Mouse (Mus musculus): ENCODE data around the gene Ncor1. TPM values are rescaled to one million over a fixed set of nuclear protein-coding genes. Genes with fewer than 3 reads are reported as not detected.
"Not testable (repeated sequence)": the region's sequence is repeated elsewhere in the genome, so short reads cannot be mapped to it uniquely, and the experiment has no call there.

The Ncor1 gene
- polyA plus RNA-seq, 1 experiment from 2014 or later = 82.2 TPM

DNA sequence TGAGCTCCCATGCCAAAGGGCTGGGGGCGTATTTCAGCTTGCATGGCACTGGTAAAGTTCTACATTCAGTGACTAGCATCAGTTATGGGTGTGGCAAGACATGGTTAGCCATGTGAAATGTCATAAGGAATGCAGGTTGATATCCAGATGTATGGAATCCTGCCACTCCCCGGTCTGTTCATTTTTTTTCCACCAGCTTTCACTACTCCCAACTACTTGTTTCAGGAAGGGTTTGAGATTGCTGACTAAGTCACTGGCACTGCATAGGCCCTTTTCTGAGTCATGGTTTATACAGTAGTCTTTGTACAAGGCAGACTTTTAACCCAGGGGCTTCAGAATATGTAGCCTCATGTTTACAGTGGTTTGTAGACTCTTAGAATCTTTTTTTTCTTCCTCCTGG is 149.0 kb downstream of the Ncor1 start:
- Histone ChIP-seq H3K9ac (ENCODE audit: low read length) (no peak overlapping the region), H3K4me2 (replicated peaks; ENCODE audit: low read depth) (no peak overlapping the region), H3K36me3 (ENCODE audit: control insufficient read depth, insufficient read depth, low read length) (peaks cover 7% of the 10 kb centered on the region; the same call in 1 of the 2 replicates), H3K4me3 (ENCODE audit: low read depth, low read length) (no peak overlapping the region), H3K27ac (replicated peaks) (no peak overlapping the region), H3K9me3 (ENCODE audit: control insufficient read depth, low read length) (no peaks in the 10 kb centered on the region), H3K27me3 (ENCODE audit: control insufficient read depth, insufficient read depth, low read length) (no peaks in the 10 kb centered on the region), H3K4me1 (replicated peaks; ENCODE audit: control insufficient read depth, insufficient read depth) (no peaks in the 10 kb centered on the region)
- ATAC-seq (ENCODE audit: low FRiP score, low TSS enrichment) (peak; percentile 42; the same call in 1 of the 2 replicates), DNase-seq (ENCODE audit: low spot score) (no peak)
- 83% methylated on average over 2 of the region's 2 CpGs for WGBS
- no peak for TF ChIP-seq CTCF (IDR thresholded peaks at IDR 0.05; ENCODE audit: low read depth)
- TF ChIP-seq EP300 (optimal IDR thresholded peaks at IDR 0.05) = no peak

DNA sequence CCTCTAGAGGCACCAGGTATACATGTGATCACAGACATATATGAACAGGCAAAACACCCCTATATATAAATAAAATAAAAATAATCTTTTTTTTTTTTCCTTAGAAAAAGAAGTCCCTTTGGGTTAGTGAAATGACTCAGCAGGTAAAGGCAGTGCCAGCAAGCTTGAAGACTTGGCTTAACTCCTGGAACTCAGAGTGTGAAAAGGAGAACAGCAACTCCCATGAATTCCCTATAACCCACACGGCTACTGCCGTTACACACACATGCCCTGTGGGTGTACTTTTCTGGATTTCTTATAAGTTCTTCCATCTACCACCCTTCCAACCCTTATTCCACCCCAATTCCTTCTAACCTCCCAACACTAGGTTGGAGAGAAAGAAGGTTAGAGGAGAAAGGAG is 152.5 kb downstream of the Ncor1 start:
- TF ChIP-seq CTCF (IDR thresholded peaks at IDR 0.05; ENCODE audit: low read depth) = no peak
- no peak for TF ChIP-seq EP300 (optimal IDR thresholded peaks at IDR 0.05)
- H3K27ac ChIP-seq (replicated peaks) = no peak overlapping the region
- H3K27me3 ChIP-seq (ENCODE audit: control insufficient read depth, insufficient read depth, low read length) = no peaks in the 10 kb centered on the region
- H3K9me3 ChIP-seq (ENCODE audit: control insufficient read depth, low read length) = no peaks in the 10 kb centered on the region
- H3K4me1 ChIP-seq (replicated peaks; ENCODE audit: control insufficient read depth, insufficient read depth) = no peaks in the 10 kb centered on the region
- H3K36me3 ChIP-seq (ENCODE audit: control insufficient read depth, insufficient read depth, low read length) = 0 out of 2 replicates have a peak, but pooled peaks cover 3% of the 10 kb centered on the region
- ATAC-seq (ENCODE audit: low FRiP score, low TSS enrichment) (no peak), DNase-seq (ENCODE audit: low spot score) (no peak)
- H3K4me2 ChIP-seq (replicated peaks; ENCODE audit: low read depth) = no peak overlapping the region
- H3K9ac ChIP-seq (ENCODE audit: low read length) = no peak overlapping the region
- 86% methylated on average over 2 of the region's 2 CpGs for WGBS
- no peak overlapping the region for H3K4me3 ChIP-seq (ENCODE audit: low read depth, low read length)

DNA sequence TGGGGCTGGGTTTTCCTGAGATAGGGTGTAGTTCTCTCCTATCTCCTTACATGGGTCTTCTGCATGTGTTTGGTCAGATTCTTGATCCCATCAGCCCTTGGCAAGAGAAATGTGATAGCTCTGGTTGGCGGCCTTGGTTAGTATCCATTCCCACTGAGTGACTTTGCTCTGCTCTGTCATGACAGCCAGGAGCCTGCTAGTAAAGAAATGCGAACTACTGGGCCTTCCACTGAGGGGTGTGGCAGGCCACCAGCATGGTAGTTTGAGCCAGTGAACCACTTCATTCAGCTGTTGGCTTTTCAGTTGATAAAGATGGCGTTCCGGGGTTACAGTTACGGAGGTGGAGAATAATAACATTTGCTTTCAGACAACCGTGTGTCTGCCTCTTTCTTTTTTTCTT is 159.5 kb downstream of the Ncor1 start:
- TF ChIP-seq EP300 (optimal IDR thresholded peaks at IDR 0.05) (no peak), CTCF (IDR thresholded peaks at IDR 0.05; ENCODE audit: low read depth) (no peak)
- Histone ChIP-seq H3K36me3 (ENCODE audit: control insufficient read depth, insufficient read depth, low read length) (no peaks in the 10 kb centered on the region; the same call in 1 of the 2 replicates), H3K9ac (ENCODE audit: low read length) (no peak overlapping the region), H3K9me3 (ENCODE audit: control insufficient read depth, low read length) (no peaks in the 10 kb centered on the region), H3K4me3 (ENCODE audit: low read depth, low read length) (no peak overlapping the region), H3K4me1 (replicated peaks; ENCODE audit: control insufficient read depth, insufficient read depth) (no peaks in the 10 kb centered on the region), H3K27me3 (ENCODE audit: control insufficient read depth, insufficient read depth, low read length) (no peaks in the 10 kb centered on the region), H3K27ac (replicated peaks) (no peak overlapping the region), H3K4me2 (replicated peaks; ENCODE audit: low read depth) (no peak overlapping the region)
- DNase-seq (ENCODE audit: low spot score) (no peak), ATAC-seq (ENCODE audit: low FRiP score, low TSS enrichment) (no peak)
- 86% methylated on average over 6 of the region's 6 CpGs for WGBS

DNA sequence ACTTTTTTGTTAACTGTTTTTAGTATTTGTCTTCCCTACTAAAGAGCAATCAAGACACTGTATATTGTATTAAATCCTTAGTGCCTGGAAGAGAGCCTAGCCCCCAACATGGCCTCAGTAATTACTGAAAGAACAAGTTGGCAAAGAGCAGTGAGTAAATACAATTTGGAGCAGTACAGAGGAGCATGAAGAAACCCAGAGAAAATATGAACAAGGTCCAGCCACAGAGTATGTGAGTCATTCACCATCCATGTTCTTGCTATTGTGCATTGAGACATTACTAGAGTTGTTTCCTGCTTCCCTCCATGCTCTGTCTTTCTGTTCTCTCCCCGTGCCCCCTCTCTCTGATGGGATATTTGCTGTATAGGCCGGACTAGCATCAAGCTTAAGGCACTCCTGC is 164.2 kb downstream of the Ncor1 start:
- Histone ChIP-seq H3K27ac (replicated peaks) (no peak overlapping the region), H3K4me1 (replicated peaks; ENCODE audit: control insufficient read depth, insufficient read depth) (no peaks in the 10 kb centered on the region), H3K9me3 (ENCODE audit: control insufficient read depth, low read length) (no peaks in the 10 kb centered on the region), H3K4me2 (replicated peaks; ENCODE audit: low read depth) (no peak overlapping the region), H3K27me3 (ENCODE audit: control insufficient read depth, insufficient read depth, low read length) (no peaks in the 10 kb centered on the region), H3K9ac (ENCODE audit: low read length) (no peak overlapping the region), H3K4me3 (ENCODE audit: low read depth, low read length) (no peak overlapping the region), H3K36me3 (ENCODE audit: control insufficient read depth, insufficient read depth, low read length) (peaks cover 12% of the 10 kb centered on the region; the same call in 1 of the 2 replicates)
- TF ChIP-seq EP300 (optimal IDR thresholded peaks at IDR 0.05) = no peak
- no peak for TF ChIP-seq CTCF (IDR thresholded peaks at IDR 0.05; ENCODE audit: low read depth)
- ATAC-seq (ENCODE audit: low FRiP score, low TSS enrichment) (peak; percentile 42; the same call in 1 of the 2 replicates), DNase-seq (ENCODE audit: low spot score) (no peak)
- WGBS = 82% methylated on average over 2 of the region's 2 CpGs

DNA sequence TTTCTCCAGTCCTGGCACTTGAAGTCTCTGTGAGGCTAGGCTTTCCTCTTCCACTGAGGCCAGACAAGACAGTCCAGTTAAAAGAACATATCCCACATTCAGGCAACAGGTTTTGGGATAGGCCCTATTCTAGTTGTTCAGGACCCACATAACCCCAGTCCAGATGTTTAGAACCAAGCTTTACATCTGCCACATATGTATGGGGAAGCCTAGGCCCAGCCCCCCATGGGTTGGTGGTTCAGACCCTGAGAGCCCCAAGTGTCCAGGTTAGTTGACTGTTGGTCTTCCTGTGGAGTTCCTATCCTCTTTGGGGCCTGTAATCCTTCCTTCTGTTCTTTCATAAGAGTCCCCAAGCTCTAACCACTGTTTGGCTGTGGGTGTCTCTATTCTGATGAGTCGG is 170.6 kb downstream of the Ncor1 start:
- H3K27ac ChIP-seq (replicated peaks) = no peak overlapping the region
- H3K9ac ChIP-seq (ENCODE audit: low read length) = no peak overlapping the region
- no peaks in the 10 kb centered on the region for H3K4me1 ChIP-seq (replicated peaks; ENCODE audit: control insufficient read depth, insufficient read depth)
- no peak overlapping the region for H3K4me3 ChIP-seq (ENCODE audit: low read depth, low read length)
- ATAC-seq (ENCODE audit: low FRiP score, low TSS enrichment) (no peak), DNase-seq (ENCODE audit: low spot score) (no peak)
- WGBS = 93% methylated on average over 1 of the region's 1 CpGs
- no peaks in the 10 kb centered on the region for H3K27me3 ChIP-seq (ENCODE audit: control insufficient read depth, insufficient read depth, low read length)
- H3K4me2 ChIP-seq (replicated peaks; ENCODE audit: low read depth) = no peak overlapping the region
- 0 out of 2 replicates have a peak, but pooled peaks cover 14% of the 10 kb centered on the region for H3K36me3 ChIP-seq (ENCODE audit: control insufficient read depth, insufficient read depth, low read length)
- no peak for TF ChIP-seq CTCF (IDR thresholded peaks at IDR 0.05; ENCODE audit: low read depth)
- no peak for TF ChIP-seq EP300 (optimal IDR thresholded peaks at IDR 0.05)
- H3K9me3 ChIP-seq (ENCODE audit: control insufficient read depth, low read length) = no peaks in the 10 kb centered on the region

DNA sequence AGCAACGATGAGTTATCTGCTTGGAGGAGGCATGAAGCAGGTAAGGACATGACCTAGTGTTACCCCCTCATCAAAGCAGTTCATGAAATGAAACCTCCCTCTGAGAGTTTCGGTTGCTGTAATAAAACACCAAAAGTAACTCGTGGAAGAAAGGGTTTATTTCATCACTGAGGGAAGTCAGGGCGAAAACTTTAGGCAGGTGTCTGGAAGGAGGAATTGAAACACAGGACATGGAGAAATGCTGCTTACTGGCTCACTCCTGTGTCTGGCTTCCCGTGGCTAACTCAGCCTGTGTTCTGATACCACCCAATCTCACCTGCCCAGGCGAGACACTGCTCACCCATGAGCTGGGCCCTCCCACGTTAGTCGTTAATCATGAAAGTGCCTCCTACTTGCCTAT is 173.3 kb downstream of the Ncor1 start:
- Histone ChIP-seq H3K4me1 (replicated peaks; ENCODE audit: control insufficient read depth, insufficient read depth) (no peaks in the 10 kb centered on the region), H3K27me3 (ENCODE audit: control insufficient read depth, insufficient read depth, low read length) (no peaks in the 10 kb centered on the region), H3K36me3 (ENCODE audit: control insufficient read depth, insufficient read depth, low read length) (0 out of 2 replicates have a peak, but pooled peaks cover 8% of the 10 kb centered on the region), H3K9me3 (ENCODE audit: control insufficient read depth, low read length) (no peaks in the 10 kb centered on the region), H3K4me3 (ENCODE audit: low read depth, low read length) (no peak overlapping the region), H3K4me2 (replicated peaks; ENCODE audit: low read depth) (no peak overlapping the region), H3K9ac (ENCODE audit: low read length) (no peak overlapping the region), H3K27ac (replicated peaks) (no peak overlapping the region)
- ATAC-seq (ENCODE audit: low FRiP score, low TSS enrichment) = no peak
- 84% methylated on average over 8 of the region's 8 CpGs for WGBS
- TF ChIP-seq CTCF (IDR thresholded peaks at IDR 0.05; ENCODE audit: low read depth) (no peak), EP300 (optimal IDR thresholded peaks at IDR 0.05) (no peak)
- DNase-seq (ENCODE audit: low spot score) = no peak

DNA sequence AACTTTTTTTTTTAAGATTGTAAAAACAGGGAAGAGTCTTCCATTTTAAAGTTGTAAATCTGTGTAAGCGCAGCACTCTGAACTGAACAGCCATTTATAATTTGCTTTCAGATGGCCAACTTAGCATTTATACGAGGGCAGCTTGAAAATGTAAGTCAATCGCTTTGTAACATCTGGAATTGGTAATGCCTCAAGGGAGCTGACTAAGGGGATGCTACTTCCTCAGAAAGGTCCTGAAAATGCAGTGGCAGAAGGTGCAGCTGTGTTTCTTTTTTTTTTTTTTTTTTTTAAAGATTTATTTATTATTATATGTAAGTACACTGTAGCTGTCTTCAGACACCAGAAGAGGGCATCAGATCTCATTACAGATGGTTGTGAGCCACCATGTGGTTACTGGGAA is 174.3 kb downstream of the Ncor1 start:
- not testable (repeated sequence) for H3K9ac ChIP-seq (ENCODE audit: low read length); H3K4me2 ChIP-seq (replicated peaks; ENCODE audit: low read depth); H3K36me3 ChIP-seq (ENCODE audit: control insufficient read depth, insufficient read depth, low read length); H3K9me3 ChIP-seq (ENCODE audit: control insufficient read depth, low read length); H3K27ac ChIP-seq (replicated peaks); H3K4me3 ChIP-seq (ENCODE audit: low read depth, low read length); DNase-seq (ENCODE audit: low spot score); H3K4me1 ChIP-seq (replicated peaks; ENCODE audit: control insufficient read depth, insufficient read depth); H3K27me3 ChIP-seq (ENCODE audit: control insufficient read depth, insufficient read depth, low read length); ATAC-seq (ENCODE audit: low FRiP score, low TSS enrichment)
- 90% methylated on average over 3 of the region's 3 CpGs for WGBS
